Mouse (Mus musculus) adrenal gland, adult 8-10 months (tissue): Measurements from ENCODE around the gene Rps6. TPM values are rescaled to one million over a fixed set of nuclear protein-coding genes. Genes with fewer than 3 reads are reported as not detected.
"Not testable (repeated sequence)": the region's sequence is repeated elsewhere in the genome, so short reads cannot be mapped to it uniquely, and the experiment has no call there.

ENCODE experiments used
- DNase-seq: peaks from one replicate; pipeline ENCODE4 v3.0.0; 2022
- total RNA-seq, 4 experiments: library from RNA; stranded (reverse); gene quantifications; 2 replicates each; pipeline ENCODE4 v1.2.4; 2022

Gene Rps6
- total RNA-seq, 4 experiments from 2014 or later, result 758 to 849 (median 847) TPM

- DNase-seq, result no peak
These were observed 5.9 kb downstream of the Rps6 start for GRCm38 (mm10) chr4:86851331-86851730.

GRCm38 (mm10) chr4:86847246-86847645 is 10.0 kb downstream of the Rps6 start:
- DNase-seq, result no peak

- no peak for DNase-seq
These were observed 11.8 kb downstream of the Rps6 start for GRCm38 (mm10) chr4:86845384-86845783.

- DNase-seq, result not testable (repeated sequence)
These were observed 16.1 kb downstream of the Rps6 start for GRCm38 (mm10) chr4:86841141-86841540.

GRCm38 (mm10) chr4:86831896-86832295 is 25.3 kb downstream of the Rps6 start:
- no peak for DNase-seq

GRCm38 (mm10) chr4:86825143-86825542 is 32.1 kb downstream of the Rps6 start:
- DNase-seq, result no peak

GRCm38 (mm10) chr4:86823169-86823568 is 34.0 kb downstream of the Rps6 start:
- DNase-seq, result no peak

- DNase-seq, result no peak
These were observed 42.4 kb downstream of the Rps6 start for GRCm38 (mm10) chr4:86814850-86815249.

- DNase-seq, result no peak
These were observed 46.6 kb downstream of the Rps6 start for GRCm38 (mm10) chr4:86810604-86811003.

Other genes with a start within 250 kb of the Rps6 start
- gene Haus6, start 245.4 kb downstream of the Rps6 start, total RNA-seq, result 10 to 100 TPM; 10.2 to 14.5 (median 10.8) TPM
- 100 to 1,000 TPM; 294 to 506 (median 406) TPM for gene Plin2, start 187.4 kb downstream of the Rps6 start, total RNA-seq
- gene Dennd4c, start 108.9 kb downstream of the Rps6 start, total RNA-seq, result 10 to 100 TPM; 47.1 to 67.8 (median 57.7) TPM
- 10 to 100 TPM; 12.0 to 18.3 (median 16.9) TPM for gene Acer2, start 17.0 kb upstream of the Rps6 start, total RNA-seq